Mouse (Mus musculus) frontal cortex, postnatal 14 days (tissue): Measurements from ENCODE around the gene Slc13a2.
A peak's percentile ranks its signal among the peaks of the same experiment; 100 is the strongest.

Source experiments
- DNase-seq, 2 experiments: peaks; one replicate each; pipeline ENCODE4 v3.0.0; 2022; ENCODE audit warnings: low spot score in 2 of 2

Gene Slc13a2

DNA sequence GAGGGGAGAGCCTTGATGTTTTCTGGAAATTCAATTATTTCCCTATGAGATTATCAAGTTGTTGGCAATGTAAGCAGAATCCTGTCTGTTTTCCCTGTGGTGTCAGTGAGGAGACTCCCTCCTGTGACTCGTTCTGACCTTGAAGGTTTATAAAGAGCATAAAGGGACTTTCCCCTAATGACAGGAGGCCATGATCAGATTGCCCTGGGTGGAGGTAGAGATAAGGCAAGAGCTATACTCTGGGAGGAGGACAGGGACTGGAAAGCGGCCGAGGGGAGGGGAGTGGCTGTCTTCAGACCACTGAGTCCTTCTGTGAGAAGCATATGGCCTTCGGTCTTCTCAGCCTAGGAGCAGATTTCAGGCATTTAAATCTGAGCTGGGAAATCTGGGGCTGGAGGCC is 12.0 kb upstream of the Slc13a2 start:
- DNase-seq, result no peak

DNA sequence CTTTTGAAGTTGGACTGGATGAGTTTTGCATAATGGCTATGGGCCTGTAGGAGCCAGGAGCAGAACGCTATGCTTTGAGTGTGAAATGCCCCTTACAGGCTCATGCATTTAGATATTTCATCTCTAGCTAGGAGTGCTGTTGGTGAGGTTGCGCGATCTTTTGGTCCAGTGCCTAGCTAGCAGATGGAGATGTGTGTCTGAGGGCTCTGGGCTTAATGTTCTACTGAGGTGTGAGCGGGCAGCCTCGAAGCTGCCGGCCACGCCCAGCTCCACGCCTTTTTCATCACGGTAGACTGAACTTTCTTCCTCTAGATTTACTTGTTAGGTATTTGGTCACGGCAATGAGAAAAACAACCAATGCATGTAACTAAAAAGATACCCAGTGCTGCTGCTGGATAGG is 9.2 kb upstream of the Slc13a2 start:
- no peak for DNase-seq

DNA sequence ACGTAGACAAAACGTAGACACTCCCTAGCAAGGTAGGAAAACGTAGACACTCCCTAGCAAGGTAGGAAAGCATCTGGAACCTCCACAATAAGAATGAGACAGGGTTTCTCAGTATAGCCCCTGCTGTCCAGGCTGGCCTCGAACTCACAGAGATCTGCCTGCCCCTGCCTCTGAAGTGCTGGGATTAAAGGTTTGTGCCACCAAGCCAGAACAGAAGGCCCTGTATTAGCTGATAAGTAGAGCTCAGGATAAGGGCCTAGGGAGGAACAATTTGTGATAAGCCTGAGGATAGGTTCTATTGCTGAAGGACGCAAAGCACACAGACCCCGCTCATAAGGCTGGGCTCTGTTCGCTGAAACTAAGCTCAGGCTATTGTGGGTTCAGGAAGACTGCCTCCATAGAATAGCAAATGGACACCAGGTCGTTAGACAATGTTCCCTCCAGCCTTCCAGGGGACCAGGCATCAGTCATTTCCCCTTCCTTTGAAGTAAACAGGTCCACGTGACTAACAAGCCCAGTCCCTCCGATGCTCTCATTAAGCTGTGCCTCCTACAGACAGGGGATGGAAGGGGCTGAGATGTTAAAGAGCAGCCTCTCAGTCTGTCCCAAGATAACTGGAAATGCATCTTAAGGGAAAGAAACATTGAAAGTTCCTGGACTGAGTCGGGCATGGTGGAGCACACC is 8.3 kb upstream of the Slc13a2 start:
- no peak for DNase-seq

DNA sequence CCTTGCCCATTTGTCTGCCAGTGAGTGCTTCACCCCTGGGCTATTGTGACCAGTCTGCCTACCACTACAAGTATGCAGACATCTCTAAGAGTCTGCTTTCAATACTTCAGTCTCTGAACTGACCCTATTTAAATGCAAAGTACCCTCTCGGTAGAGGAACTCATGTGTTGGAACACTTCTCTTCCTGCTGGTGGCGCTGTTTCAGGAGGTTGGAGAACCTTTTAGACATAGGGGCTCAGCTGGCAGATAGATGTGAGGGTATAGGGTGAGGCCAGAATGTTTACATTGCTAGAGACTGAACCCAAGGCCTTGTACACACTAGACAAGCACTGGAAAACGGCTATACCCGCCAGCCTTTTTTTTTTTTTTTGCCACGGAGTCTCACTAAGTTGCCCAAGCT is 6.3 kb upstream of the Slc13a2 start:
- DNase-seq, result no peak

DNA sequence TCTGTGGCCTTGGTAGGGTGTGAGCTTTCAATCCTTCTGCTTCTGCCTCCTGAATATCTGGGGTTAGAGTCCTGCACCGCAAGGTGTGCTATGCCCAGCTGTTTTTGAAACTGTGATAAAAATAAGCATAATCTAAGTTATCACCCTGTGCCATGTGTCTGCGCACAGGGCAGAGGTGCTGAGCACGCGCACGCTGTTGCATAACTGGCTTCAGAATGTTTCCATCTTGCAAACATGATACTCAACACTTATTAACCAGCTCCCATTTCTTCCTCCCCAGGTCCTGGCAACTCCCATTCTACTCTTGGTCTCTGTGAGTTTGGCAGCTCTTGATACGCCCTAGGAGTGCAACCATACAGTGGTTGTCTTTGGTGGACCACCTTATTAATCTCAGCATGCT is 5.6 kb upstream of the Slc13a2 start:
- no peak for DNase-seq

DNA sequence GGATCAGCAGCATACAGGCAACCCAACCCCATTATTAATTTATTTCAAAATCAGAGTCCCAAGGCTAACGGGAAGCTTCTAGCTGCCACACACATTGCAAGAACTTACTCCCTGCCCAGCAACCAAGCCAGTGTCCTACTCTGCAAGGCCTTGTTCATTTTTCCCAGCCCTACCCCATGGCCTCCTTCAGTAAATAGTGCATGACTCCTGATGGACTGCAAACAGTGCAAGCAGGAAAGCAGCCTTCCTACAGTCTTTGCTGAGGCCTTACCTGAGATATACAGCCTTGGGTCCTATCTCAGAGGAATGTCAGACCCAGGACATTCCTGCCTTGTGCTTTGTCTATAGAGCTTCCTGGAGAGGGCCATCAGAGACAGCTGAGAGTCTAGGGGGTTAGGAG is 3.6 kb upstream of the Slc13a2 start:
- DNase-seq, result no peak

DNA sequence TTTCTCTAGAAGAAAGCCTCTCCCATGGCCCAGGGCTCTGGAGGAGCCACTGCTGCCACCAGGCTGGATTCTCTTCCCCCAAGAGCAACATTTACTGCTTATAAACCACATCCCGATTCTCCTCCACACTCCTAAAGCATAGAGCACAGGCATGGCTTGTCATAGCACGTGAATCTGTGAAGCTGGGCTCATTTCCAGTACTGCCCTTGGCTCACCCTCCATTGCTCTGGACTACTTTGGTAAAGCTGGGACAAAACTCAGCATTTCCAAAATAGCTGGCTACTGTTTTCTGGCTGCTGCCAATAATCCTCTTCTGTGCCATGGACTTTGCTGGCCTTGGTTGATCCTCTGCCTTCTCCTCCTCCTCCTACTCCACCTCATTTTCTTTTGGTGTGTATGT is 2.3 kb upstream of the Slc13a2 start:
- no peak for DNase-seq

GRCm38 (mm10) chr11:78421201-78422009 is 612 bp downstream of the Slc13a2 start:
- DNase-seq, result no peak

- no peak for DNase-seq
Measured at GRCm38 (mm10) chr11:78420263-78420889, 1.6 kb downstream of the Slc13a2 start.

- no peak for DNase-seq
Measured at GRCm38 (mm10) chr11:78416854-78417253, 5.2 kb downstream of the Slc13a2 start.

GRCm38 (mm10) chr11:78412861-78413260 is 9.2 kb downstream of the Slc13a2 start:
- no peak for DNase-seq

DNA sequence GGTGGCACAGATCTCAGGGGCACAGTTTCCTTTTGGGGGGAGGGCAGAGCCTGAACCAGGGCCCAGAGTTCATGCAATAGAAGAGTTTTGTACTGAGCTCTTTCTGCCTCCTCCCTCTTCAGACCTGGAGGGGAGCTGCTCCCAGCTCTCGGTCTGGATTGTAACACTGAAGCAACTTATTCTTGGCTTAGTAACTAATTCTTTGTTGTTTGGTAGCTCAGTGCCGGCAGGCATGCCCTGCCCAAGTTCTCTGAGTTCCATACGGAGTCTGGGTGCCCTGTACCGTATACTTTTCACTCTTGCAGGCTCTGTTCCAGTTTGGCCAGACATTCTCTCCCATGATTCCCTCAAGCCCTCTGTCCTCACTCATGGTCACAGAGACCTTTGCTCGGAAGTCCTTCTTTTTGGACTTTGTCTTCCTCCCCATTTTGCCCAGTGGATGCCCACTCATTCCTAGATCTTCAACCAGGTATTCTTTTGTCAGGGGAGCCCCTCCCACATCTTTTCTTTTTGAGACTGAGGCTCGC is 9.6 kb downstream of the Slc13a2 start:
- no peak for DNase-seq

- no peak for DNase-seq
Measured at GRCm38 (mm10) chr11:78411606-78412323, 10.3 kb downstream of the Slc13a2 start.

DNA sequence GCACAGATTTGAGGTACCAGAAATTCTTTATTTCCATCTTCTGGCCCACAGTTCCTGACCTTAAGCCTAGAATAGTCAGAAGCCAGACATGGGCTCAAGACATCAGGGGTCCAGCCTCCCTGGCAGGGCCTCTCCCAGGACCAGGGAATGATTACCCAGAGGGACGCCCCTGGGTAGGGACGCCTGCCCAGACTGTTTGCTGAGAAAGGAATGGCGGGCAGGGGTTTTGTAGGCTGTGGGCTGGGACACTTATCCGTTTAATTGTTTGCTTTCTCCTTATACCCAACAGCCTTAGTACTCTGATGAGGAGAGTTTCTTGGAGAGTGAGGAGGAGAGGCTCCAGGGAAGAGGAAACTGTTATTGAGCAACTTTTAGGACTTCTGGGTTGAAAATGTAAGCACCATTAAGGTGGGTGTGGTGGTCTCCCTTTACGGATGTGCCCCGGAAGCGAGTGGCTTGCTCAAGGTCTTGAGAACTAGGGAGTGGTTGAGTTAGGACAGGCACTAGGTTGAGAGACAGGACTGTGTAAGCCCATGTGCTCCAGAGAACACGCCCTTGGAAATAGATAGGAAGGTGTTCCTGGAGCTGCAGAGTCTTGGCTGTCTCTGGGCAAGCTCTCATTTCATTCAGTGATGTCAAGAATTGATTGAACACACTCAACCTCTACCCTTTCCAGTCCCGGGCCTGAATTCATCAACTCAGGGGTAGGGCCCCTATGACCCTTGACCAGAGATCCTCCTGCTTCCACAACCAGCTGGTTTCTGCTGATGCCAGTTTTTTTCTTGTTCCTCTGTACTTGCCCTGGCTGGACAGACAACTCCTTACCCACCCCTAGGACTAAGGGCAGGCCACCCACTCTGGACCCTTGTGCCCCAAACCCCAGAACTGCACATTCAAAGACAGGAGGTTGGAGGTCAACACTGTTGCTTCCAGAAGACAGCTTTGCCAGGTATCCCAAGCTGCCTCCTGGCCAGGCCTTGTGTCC is 13.5 kb downstream of the Slc13a2 start:
- DNase-seq, result no peak

DNA sequence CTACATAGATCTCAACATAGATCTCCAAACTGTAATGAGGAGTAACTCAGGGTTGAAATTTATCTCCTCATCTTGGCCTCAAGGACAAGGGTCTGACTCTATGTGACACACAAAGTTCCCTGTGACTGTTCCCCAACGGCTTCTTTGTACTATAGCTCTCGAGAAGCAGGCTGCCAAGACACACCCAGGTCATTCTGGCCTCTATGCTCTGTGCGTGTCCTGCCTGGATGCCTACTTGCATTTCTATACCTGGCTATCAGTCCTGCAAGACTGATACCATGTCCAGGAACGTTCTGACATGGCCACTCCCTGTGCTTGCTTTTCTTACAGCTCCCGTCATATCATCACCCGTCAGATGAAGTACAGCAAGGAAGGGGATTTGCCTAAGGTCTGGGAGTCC is 20.0 kb downstream of the Slc13a2 start:
- no peak for DNase-seq

- no peak for DNase-seq
Measured at GRCm38 (mm10) chr11:78401469-78401868, 20.5 kb downstream of the Slc13a2 start.

DNA sequence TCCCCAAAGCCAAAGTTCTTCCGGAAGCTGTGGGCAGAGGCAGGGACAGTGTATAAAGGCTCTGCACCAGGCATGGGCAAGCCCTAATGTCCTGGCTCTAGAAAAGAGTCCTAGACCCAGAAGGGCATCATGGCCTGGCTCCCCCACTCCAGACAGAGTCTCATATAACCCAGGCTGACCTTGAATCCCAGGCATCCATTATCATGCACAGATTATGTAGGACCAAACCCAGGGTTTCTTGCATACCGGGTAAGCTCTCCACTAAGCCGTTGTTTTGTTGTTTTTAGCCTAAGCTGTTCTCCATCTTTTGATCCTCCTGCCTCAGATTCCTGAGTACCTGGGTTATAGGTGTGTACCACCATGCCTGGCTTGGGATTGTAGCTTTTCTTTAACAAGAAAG is 21.1 kb downstream of the Slc13a2 start:
- no peak for DNase-seq

DNA sequence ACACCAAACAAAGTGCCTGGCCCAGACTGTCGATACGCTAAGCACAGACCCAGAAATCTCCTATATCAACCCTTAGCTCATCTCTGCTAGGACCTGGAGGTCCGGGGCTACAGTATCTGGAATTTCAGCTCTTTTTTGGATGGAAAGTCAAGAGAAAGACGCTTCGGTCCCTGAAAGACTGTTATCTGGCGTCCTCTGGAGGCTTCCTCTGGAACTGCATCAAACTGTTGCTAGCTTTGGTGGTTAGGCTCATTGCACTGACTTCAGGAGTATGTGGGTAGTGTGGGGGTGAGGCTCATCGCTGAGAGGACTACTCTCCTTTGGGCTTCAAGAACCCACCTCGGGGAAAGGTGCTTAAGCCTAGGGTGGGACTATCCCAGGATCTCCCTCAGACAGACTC is 22.3 kb downstream of the Slc13a2 start:
- peak; percentile 49 to 76 for DNase-seq

- DNase-seq, result no peak
Measured at GRCm38 (mm10) chr11:78398212-78398611, 23.8 kb downstream of the Slc13a2 start.

GRCm38 (mm10) chr11:78397397-78397796 is 24.6 kb downstream of the Slc13a2 start:
- peak in 1 of 2 experiments; percentile 57 for DNase-seq

GRCm38 (mm10) chr11:78396950-78397349 is 25.1 kb downstream of the Slc13a2 start:
- no peak for DNase-seq
